Mouse (Mus musculus) lung, postnatal 10 days (tissue): ENCODE data around the gene Arhgef7.

ENCODE experiments used
- DNase-seq: peaks from one replicate; pipeline ENCODE4 v3.0.0; 2021

Arhgef7 gene

DNA sequence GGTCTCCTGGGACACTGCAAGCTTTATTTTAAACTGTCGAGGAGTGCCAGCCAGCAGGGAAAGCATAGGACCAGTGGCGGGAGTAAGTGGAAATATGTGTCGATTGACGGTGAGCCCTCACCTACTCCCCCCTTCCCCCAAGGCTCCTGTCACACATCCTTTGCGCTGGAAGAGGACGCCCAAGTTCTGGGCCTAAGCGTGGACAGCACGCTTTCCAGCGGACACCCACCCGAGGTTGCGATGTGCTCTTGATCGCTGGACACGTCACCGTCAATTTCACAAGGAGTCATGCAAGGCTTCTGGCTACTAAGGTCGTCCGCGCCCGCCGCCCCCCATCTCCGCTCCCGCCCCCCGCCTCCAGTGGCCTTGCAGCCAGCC lies 259 bp upstream of the Arhgef7 start:
- DNase-seq = peak; percentile 49

DNA sequence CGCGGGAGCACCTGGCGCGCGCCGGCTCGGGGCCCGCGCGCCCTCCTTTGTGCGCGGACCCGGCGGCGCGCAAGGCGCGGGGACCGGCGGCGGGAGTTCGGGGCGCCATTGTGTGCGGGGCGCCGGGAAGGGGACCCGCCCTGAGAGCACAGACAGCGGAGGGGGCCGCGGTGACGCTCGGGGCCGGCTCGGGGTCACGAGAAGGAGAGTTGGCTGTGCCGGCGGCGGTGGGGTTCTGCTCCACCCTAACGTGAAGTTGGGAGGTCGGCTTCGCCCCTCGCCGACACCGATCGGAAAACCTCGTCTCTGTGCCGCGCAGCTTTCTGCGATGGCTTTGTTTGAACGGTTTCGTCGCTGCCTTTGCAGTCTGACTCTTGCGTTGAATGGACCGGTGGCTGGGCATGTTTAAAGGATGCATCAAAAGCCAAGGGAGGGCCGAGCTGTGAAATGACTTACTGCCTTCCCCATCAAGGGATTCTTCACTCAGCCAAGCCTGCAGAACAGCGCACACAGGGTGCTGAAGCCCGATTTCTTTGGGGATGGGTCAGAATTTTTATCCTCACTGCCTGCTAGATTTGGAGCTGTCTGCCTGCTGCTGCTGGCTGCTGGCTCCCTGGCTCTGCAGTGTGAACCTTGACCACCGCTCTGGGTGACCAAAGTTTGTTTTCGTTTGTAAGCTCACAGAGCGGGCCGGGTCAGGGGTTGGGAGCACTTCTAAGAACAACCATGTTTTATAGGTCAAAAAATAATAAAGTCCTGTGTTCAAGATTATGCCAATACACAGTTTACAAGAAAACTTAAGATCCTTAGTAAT lies 1.2 kb downstream of the Arhgef7 start:
- peak; percentile 34 for DNase-seq

DNA sequence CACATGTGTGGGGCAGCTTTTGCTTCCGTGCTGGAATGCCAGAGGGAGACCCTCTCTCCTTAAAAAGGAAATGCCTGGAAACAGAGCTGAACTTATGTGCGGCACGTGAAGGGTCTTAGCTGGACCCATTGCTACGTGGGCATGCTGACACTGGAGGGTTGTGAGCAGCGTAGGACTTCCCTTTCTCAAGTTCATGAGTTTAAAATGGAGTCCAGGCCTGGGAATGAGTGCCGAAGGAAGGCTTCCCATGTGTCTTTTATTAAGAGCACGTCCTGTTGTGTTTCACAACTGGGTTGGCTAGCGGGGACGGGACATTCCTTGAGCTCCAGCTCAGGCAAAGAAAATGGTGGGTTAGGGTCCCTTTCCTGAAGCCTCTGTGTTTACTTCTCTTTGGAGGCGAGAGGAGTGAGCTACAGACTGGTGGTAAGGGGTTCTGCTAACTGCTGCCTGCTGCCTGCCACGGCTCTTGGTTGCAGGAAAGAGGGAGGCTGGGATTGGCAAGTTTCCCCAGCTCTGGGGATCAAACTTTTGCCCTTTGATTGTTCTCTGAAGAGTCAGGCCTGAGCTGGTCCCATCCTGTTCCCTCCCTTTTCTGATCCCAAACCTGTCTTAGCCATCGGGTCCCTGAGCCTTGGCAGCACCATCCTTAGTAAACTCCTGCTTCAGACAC lies 2.9 kb downstream of the Arhgef7 start:
- peak; percentile 51 for DNase-seq

GRCm38 (mm10) chr8:11735672-11736235 lies 8.2 kb downstream of the Arhgef7 start:
- DNase-seq = no peak

GRCm38 (mm10) chr8:11737096-11737495 lies 9.6 kb downstream of the Arhgef7 start:
- DNase-seq = peak; percentile 40

- no peak for DNase-seq
Measured at GRCm38 (mm10) chr8:11739082-11739481, 11.6 kb downstream of the Arhgef7 start.

DNA sequence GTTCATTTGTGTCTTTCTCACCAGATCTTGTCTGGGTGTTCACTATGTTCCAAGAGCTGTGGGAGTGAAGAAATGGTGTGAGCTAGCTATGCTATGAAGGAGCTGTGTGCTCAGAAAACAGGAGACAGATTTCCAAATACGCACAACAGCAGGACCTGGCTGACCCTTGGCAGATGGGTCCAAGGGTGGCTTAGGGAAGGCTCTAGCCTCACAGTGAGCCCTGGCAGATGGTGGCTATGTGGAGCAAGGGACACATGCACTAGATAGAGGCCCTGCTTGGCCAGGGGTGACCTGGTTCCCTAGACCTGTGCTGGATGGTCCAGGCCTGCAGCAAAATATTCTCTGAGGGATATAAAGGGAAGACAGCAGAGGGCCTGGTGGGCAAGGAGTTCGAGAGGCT lies 13.3 kb downstream of the Arhgef7 start:
- DNase-seq = no peak

GRCm38 (mm10) chr8:11743580-11743979 lies 16.1 kb downstream of the Arhgef7 start:
- DNase-seq = no peak

DNA sequence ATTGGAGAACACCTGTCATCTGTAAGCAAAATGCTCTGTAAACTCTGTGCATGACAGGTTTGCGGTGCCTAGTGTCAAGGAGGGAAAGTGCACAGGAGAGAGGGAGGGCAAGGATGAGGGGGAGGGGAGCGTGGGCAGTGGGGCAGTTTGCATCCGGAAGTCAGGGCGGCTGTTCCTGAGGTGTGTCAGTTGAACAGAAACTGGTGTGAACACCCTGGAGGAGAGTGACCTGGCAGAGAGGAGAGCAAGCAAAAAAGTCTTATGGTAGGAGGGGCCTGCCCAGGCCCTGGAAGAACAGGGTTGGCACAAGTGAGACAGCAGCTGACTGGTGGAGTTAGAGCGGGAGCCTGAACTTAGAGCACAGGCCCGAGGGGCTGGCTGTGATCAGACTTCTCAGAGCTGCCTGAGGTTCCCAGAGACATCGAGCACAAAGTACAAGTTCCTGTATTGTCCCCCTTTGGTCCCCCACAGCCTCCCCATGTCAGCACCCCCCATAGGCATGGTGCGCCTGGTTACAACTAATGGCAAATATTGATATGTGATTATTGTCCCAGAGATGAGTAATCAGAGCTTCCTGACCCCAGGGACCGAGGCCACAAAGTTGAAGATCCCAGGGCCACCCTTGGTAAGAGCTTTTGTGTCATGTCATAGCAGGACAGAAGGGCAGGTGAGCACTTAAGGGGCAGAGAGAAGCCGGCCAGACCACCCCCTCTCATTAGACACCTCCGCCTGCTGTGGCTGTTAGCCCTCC lies 19.5 kb downstream of the Arhgef7 start:
- no peak for DNase-seq

DNA sequence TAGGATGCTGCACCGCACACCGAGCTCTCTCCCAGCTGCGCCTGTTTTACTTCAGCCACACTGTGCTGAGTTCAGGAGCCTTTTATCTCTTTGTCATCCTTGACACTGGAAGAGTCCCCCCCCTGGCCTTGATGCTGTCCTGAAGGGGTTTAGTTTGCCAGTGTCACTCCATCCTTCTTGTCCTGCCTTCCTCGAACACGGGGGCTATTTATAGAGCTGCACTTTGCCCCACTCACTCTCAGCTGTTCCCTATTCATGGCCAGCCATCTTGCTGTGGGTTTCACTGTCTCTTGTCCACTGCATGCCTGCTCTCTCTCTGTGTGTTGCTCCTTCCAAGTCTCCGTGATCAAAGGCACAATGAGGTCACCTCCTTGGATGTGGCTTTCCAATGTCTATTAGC lies 22.0 kb downstream of the Arhgef7 start:
- peak; percentile 48 for DNase-seq

DNA sequence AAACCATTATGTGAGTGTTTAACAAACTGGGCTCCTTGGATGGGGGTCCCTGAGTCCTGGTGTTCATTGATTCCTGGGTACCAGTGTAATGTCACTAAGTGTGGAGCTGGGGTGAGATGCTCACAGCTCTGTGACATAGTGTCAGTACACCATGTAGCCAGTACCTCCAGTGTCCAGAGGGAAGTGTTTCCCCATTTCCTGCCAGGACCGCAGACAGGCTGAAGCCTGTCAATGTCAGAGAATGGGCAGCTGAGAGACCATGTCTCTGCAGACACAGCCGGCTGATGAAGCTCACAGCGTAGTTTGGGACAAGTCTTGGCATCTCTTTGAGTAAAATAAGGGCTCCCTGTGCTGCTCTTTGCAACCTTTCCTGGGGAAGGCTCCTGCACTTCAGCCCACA lies 24.8 kb downstream of the Arhgef7 start:
- DNase-seq = peak; percentile 52

DNA sequence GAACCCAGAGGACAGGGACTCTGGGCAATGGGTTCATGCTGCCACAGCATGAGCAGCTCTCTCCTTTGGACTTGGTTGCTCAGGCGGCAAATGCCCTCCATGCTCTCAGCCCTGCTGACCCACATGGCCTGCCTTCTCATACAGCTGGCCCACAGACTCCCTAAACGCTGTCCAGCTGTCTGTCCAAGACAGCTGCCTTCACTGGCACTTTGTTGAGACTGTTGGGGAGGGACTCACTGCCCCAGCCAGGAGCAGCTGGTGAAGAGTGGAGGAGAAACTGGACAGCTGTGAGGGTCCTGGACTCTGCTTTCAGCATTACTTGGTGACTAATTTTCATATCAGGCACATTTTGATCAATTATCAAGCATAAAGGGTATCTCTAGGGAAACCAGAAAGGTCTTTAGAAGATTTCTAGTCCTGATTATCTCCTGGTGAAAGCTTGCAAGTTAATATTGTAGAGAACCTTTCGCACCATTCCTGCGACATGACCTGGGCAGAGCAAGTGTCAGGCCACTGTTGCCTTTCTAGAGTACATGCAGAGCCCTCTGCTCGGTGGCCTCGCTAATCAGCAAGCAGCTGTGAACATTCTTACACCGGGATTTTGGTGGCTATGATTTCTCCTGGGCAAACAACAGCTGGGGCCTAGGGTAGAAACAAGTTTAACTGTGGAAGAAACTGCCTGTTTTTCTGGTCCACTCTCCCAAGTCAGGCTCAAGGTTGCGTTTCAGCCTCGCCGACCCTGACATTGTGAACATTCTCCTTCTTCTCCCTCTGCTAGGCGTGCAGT lies 25.8 kb downstream of the Arhgef7 start:
- DNase-seq = peak; percentile 67

DNA sequence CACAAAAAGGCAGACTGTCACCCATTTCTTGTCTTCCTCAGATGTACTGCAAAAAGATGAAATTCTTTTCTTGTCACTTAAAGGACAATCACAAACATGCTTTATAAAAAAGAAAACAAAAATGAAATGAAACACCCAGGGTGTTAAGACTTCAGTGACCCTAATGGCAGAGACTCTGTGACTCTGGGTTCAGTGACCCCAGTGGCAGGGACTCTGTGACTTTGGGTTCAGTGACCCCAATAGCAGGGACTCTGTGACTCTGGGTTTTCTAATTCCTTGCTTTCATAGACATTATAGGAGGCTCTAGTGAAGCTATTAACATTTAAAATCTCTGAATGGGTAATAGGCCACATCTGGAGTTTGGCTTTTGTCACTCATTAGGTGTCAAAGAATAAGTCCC lies 27.2 kb downstream of the Arhgef7 start:
- DNase-seq = no peak

- peak; percentile 85 for DNase-seq
Measured at GRCm38 (mm10) chr8:11755873-11756272, 28.4 kb downstream of the Arhgef7 start.

DNA sequence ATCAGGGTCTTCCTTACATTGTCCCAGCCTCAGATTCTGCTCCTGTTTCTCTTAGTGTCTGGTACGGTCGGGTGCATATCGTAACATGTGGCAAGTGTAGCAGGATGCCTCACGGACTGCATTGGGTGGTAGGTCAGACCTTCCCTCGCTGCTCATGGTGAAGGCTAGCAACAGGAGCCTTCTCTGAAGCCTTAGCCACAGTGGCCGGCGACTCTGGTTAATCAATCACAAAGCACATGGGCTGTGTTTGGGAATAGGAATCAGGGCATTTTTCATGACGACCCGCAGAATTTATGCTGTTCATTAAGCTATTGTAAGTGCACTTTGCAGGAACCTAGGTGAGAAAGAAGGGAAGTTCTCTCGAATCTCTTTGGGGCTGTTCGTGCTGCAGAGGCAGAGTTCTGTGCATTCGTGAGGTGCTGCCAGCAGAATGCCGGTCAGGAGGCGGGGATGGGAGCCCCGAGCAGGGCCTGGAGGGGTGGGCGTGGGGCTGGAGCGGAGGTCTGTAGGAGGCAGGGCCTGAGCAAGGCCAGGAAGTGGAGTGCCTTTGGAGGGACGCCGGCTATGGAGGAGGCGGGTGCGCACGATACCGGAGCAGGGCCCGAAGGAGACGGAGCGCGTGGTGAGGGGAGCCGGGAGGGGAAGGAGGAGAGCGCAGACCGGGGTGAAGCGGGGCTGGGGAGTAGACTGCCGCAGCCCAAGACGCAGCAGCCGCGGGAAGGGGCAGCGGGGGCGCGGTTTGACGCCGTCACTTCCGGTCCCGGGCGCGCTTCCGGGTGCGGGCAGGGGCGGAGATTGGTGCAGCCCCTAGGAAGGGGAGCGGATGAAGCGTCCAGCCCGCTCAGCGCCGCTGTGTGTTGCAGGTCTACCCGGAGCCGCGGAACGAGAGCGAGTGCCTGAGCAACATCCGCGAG lies 30.3 kb downstream of the Arhgef7 start:
- peak; percentile 95 for DNase-seq

DNA sequence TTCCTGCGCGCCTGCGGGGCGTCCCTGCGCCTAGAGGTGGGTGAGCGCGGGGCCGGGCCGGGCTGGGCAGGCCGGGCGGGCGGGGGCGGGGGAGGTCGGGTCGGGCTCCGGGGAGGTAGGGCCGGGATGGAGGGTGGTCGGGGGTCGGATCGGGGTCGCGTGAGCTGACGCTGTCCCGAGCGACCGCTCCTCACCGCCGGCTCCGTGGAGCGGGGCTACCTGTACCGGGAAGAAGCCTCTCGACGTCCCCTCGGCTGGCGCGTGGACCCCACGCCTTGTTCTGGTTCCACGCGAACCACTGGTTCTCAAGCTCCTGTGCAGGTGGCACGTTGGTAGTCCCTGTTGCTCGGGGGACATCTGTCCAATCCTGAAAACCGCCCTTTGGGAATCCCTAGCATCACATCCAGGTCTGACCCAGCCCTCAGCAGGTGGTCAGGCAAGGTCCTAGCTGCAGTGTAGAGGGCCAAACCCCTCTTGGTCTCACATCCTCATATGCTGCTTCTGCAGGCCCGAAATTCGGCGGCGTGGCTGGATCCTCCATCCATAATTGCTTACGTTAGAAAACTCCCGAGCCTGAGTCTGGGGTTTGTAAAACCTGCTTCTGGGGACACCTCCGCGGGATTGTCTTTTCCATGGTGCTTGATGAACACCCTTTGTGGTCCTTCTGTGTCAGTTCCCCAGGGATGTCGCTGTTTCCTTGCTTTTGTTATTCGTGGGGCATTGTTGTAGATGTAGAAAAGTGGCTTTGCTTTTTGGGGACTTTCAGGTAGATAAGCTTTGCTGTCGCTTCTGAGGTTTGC lies 31.2 kb downstream of the Arhgef7 start:
- DNase-seq = no peak

DNA sequence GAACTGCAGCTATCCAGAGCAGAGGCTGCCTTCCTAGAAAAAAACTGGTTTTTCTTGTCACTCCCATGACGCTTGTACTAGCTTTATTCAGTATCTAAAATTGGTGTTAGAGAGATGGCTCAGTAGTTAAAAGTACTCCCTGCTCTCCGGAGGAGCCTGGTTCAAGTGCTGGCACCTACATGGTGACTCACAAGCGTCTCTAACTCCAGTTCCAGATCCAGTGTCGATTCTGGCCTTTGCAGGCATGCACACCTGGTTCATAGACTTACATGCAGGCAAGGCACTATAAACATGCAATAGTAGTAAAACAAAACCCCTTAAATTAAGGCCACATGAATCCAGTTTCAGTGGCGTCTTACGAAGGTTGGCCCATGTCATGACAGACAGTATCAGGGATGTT lies 34.0 kb downstream of the Arhgef7 start:
- DNase-seq = no peak

DNA sequence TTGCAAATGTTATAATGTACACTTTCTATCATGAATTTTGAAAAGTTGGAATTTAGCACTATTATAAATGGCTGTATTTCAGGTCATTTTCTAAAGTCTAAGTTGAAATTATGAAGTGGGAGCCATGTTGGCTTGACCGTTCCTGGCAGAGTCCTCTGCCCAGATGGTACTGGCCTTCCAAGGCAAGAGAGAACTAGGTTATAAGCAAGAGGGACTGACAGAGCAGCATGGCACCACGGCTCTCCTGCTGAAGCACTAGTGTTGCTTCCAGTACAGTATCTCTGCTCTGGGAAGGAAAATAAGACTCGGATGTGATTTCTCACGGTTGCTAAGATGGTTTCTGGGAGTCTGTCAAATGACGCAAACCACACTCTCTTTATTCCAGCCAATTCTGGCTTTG lies 34.5 kb downstream of the Arhgef7 start:
- no peak for DNase-seq

DNA sequence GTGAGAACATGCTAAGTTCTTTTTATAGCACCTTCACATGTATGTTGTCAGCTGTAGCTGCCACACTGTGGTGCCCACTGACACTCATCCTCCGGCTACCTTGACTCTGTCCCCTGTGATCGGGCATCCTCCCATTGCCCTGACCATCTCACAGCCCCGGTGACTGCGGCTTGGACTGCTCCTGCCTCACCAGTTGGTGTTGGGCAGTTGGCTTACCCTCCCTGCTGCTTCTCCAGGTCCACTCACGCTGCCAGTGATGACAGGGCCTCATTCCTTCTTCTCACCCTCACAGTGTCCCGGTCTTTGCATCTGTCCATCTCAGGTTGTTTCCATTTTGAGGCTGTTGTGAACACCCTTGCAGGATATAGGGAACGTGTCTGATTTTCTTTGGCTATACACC lies 35.3 kb downstream of the Arhgef7 start:
- DNase-seq = no peak

GRCm38 (mm10) chr8:11767213-11767840 lies 39.8 kb downstream of the Arhgef7 start:
- no peak for DNase-seq
